Mouse (Mus musculus): ENCODE data around the gene Spc24. TPM values are rescaled to one million over a fixed set of nuclear protein-coding genes. Genes with fewer than 3 reads are reported as not detected.

The Spc24 gene
- polyA plus RNA-seq, 1 experiment from 2014 or later, result 160 TPM

DNA sequence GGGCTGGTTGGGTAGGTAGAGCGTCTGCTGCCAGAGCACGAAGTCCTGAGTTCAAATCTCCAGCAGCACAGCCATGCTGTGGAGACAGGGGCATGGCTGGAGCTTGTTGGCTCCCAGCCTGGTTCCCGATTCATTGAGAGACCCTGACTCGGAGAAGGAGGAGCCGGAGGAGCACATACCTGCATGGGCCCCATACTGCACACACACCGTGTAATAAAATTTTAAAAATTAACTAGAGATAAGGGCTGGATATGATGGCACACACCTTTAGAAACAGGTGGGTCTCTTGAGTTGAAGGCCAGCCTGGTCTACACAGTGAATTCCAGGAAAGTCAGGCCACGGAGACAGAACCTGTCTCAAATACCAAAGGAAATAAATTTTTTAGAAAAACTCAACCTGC, 26.1 kb downstream of the Spc24 start:
- peaks cover 7% of the 10 kb centered on the region for H3K4me1 ChIP-seq
- WGBS, result 94% methylated on average over 7 of the region's 7 CpGs
- no peak for DNase-seq (ENCODE audit: low spot score)
- no peak overlapping the region for H3K4me3 ChIP-seq
- no peak overlapping the region for H3K27ac ChIP-seq
- H3K27me3 ChIP-seq (ENCODE audit: insufficient read depth, poor library complexity, severe bottlenecking), result no peaks in the 10 kb centered on the region
- H3K36me3 ChIP-seq, result peaks cover 91% of the 10 kb centered on the region
- no peaks in the 10 kb centered on the region for H3K9me3 ChIP-seq

DNA sequence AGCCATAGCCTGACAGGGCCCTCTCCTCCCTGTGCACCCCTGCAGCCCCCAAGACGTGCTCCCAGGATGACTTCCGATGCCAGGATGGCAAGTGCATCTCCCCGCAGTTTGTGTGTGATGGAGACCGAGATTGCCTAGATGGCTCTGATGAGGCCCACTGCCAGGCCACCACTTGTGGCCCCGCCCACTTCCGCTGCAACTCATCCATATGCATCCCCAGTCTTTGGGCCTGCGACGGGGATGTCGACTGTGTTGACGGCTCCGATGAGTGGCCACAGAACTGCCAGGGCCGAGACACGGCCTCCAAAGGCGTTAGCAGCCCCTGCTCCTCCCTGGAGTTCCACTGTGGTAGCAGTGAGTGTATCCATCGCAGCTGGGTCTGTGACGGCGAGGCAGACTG, 26.7 kb downstream of the Spc24 start:
- WGBS, result 90% methylated on average over 17 of the region's 17 CpGs
- Histone ChIP-seq H3K9me3 (no peaks in the 10 kb centered on the region), H3K27ac (no peak overlapping the region), H3K4me1 (peaks cover 12% of the 10 kb centered on the region), H3K4me3 (no peak overlapping the region), H3K27me3 (ENCODE audit: insufficient read depth, poor library complexity, severe bottlenecking) (no peaks in the 10 kb centered on the region), H3K36me3 (peaks cover 91% of the 10 kb centered on the region)
- no peak for DNase-seq (ENCODE audit: low spot score)

DNA sequence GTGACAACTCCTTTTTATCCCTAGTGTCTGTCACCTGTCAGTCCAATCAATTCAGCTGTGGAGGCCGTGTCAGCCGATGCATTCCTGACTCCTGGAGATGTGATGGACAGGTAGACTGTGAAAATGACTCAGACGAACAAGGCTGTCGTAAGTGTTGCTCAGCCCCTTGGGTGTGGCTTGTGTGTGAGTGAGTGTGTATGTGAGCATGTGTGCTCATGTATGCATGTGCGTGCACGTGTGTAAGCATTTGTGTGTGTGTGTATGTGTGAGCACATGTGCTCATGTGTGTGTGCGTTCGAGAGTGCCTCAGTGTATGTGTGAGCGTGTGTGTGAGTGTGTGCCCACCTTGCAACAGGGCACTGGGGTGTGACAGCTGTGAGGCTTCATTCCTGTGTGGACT, 27.8 kb downstream of the Spc24 start:
- peaks cover 18% of the 10 kb centered on the region for H3K4me1 ChIP-seq
- DNase-seq (ENCODE audit: low spot score), result no peak
- 93% methylated on average over 9 of the region's 9 CpGs for WGBS
- H3K4me3 ChIP-seq, result no peak overlapping the region
- H3K27ac ChIP-seq, result no peak overlapping the region
- H3K27me3 ChIP-seq (ENCODE audit: insufficient read depth, poor library complexity, severe bottlenecking), result no peaks in the 10 kb centered on the region
- H3K36me3 ChIP-seq, result peaks cover 91% of the 10 kb centered on the region
- H3K9me3 ChIP-seq, result no peaks in the 10 kb centered on the region

- H3K36me3 ChIP-seq, result peaks cover 75% of the 10 kb centered on the region
- H3K4me1 ChIP-seq, result peaks cover 40% of the 10 kb centered on the region
- DNase-seq (ENCODE audit: low spot score), result no peak
- peak overlapping the region; percentile 29; the same call in 1 of the 2 replicates for H3K27ac ChIP-seq
- H3K27me3 ChIP-seq (ENCODE audit: insufficient read depth, poor library complexity, severe bottlenecking), result no peaks in the 10 kb centered on the region
- WGBS, result 63% methylated on average over 7 of the region's 7 CpGs
- no peaks in the 10 kb centered on the region for H3K9me3 ChIP-seq
- H3K4me3 ChIP-seq, result no peak overlapping the region
Observed at GRCm38 (mm10) chr9:21729264-21729663, 30.8 kb downstream of the Spc24 start.

- WGBS, result 85% methylated on average over 10 of the region's 10 CpGs
- Histone ChIP-seq H3K27ac (no peak overlapping the region), H3K9me3 (no peaks in the 10 kb centered on the region), H3K4me3 (no peak overlapping the region), H3K4me1 (peaks cover 40% of the 10 kb centered on the region), H3K27me3 (ENCODE audit: insufficient read depth, poor library complexity, severe bottlenecking) (no peaks in the 10 kb centered on the region), H3K36me3 (peaks cover 66% of the 10 kb centered on the region)
- DNase-seq (ENCODE audit: low spot score), result no peak
Observed at GRCm38 (mm10) chr9:21728261-21728832, 31.8 kb downstream of the Spc24 start.

GRCm38 (mm10) chr9:21726218-21726975, 33.7 kb downstream of the Spc24 start:
- no peak for DNase-seq (ENCODE audit: low spot score)
- Histone ChIP-seq H3K4me3 (peak overlapping the region; percentile 0; the same call in 1 of the 2 replicates), H3K4me1 (peaks cover 49% of the 10 kb centered on the region), H3K27me3 (ENCODE audit: insufficient read depth, poor library complexity, severe bottlenecking) (no peaks in the 10 kb centered on the region), H3K27ac (peak overlapping the region; percentile 63; the same call in 1 of the 2 replicates), H3K9me3 (no peaks in the 10 kb centered on the region), H3K36me3 (peaks cover 46% of the 10 kb centered on the region)
- WGBS, result 66% methylated on average over 14 of the region's 14 CpGs

- 64% methylated on average over 23 of the region's 23 CpGs for WGBS
- Histone ChIP-seq H3K27me3 (ENCODE audit: insufficient read depth, poor library complexity, severe bottlenecking) (no peaks in the 10 kb centered on the region), H3K4me3 (peak overlapping the region; percentile 77), H3K9me3 (no peaks in the 10 kb centered on the region), H3K36me3 (peaks cover 39% of the 10 kb centered on the region), H3K4me1 (peaks cover 55% of the 10 kb centered on the region), H3K27ac (peak overlapping the region; percentile 94)
- no peak for DNase-seq (ENCODE audit: low spot score)
Observed at GRCm38 (mm10) chr9:21725224-21726121, 34.6 kb downstream of the Spc24 start.

DNA sequence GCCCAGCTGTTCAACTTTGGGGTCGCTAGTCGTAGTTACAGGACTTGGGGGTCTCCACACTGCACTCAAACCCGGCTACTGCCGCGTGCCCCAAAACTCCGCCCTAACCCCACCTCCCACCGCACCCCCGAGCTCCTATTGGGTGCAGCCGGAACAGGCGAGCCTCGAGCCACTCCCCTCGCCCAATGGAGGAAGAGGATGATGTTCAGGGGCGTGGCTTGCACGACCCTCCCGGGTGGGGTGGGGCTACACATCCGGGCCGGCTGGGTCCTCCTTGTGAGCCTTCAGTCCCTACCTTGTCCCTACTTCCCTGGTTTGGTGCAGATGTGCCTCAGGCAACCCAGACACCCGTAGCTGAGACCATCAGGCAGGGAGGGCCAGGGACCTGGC, 36.0 kb downstream of the Spc24 start:
- peak overlapping the region; percentile 94 for H3K27ac ChIP-seq
- DNase-seq (ENCODE audit: low spot score), result peak; percentile 98
- H3K36me3 ChIP-seq, result peaks cover 33% of the 10 kb centered on the region
- H3K4me1 ChIP-seq, result peaks cover 50% of the 10 kb centered on the region
- H3K4me3 ChIP-seq, result peak overlapping the region; percentile 77
- WGBS, result under 1% methylated on average over 18 of the region's 18 CpGs
- H3K27me3 ChIP-seq (ENCODE audit: insufficient read depth, poor library complexity, severe bottlenecking), result no peaks in the 10 kb centered on the region
- no peaks in the 10 kb centered on the region for H3K9me3 ChIP-seq

DNA sequence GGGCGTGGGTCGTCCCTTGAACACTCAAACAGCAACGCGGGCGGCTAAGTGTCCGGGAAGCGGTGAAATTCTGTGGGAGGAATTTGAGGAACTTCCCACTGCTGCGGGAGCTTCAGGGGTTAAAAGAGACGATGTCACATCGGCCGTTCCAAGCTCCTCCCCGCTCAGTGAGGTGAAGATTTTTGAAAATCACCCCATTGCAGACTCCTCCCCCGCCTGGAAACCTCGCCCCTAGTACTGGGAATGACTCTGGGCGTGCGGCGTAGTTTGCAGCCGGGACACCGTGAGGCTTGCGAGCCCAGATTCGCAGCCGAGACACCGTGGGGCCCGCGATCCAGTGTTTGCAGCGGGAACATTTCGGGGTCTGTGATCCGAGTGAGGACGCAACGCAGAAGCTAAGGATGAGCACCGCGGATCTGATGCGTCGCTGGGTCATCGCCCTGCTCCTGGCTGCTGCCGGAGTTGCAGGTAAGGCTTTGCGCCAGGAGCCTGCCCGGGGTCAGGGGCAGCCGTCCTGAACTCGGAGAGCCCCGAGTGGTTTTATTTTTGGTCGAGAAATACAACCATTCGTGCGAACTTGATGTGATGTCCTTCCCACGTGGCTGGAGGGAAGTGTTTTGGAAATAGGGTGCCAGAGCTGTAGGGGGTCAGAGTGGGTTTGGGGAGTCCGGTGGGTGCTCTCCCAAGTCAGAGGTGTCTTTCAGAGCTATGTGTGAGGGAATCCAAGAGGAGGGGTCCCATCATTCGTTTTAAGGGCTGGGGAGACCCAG, 36.5 kb downstream of the Spc24 start, which contains the start of gene Ldlr:
Gene Ldlr, plus strand, starts transcription at position 107 of the 770 bp plus-strand sequence.
- under 1% methylated on average over 47 of the region's 47 CpGs for WGBS
- Histone ChIP-seq H3K4me3 (peak within 1 kb of the TSS; percentile 77), H3K4me1 (peaks cover 47% of the 10 kb centered on the region), H3K27ac (peak within 1 kb of the TSS; percentile 94), H3K36me3 (peaks cover 27% of the 10 kb centered on the region), H3K9me3 (no peaks in the 10 kb centered on the region), H3K27me3 (ENCODE audit: insufficient read depth, poor library complexity, severe bottlenecking) (no peaks in the 10 kb centered on the region)
- peak; percentile 96 for DNase-seq (ENCODE audit: low spot score)

- 0 out of 2 replicates have a peak, but pooled peaks cover 3% of the 10 kb centered on the region for H3K36me3 ChIP-seq
- H3K4me1 ChIP-seq, result peaks cover 33% of the 10 kb centered on the region
- WGBS, result 53% methylated on average over 2 of the region's 2 CpGs
- H3K27ac ChIP-seq, result peak overlapping the region; percentile 94
- H3K9me3 ChIP-seq, result no peaks in the 10 kb centered on the region
- no peak overlapping the region for H3K4me3 ChIP-seq
- no peaks in the 10 kb centered on the region for H3K27me3 ChIP-seq (ENCODE audit: insufficient read depth, poor library complexity, severe bottlenecking)
- DNase-seq (ENCODE audit: low spot score), result no peak
Observed at GRCm38 (mm10) chr9:21721036-21721435, 39.1 kb downstream of the Spc24 start.

DNA sequence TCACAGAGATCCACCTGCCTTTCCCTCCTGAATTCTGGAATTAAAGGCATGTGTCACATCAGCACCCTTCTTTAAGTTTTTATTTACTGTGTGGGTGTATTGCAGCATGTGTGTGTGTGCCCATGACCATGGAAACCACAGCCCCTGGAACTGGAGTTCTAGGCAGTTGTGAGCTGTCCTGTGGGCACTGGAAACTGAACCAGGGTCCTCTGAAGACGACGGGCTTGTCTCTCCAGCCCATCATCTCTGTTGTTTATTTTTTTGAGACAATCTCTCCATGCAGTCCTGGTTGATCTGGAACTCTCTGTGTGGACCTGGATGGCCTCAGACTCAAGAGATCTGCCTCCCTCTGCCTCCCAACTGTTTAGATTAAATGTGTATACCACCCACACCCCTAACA, 43.1 kb downstream of the Spc24 start:
- peaks cover 10% of the 10 kb centered on the region; the same call in 1 of the 2 replicates for H3K36me3 ChIP-seq
- H3K27me3 ChIP-seq (ENCODE audit: insufficient read depth, poor library complexity, severe bottlenecking), result no peaks in the 10 kb centered on the region
- H3K4me3 ChIP-seq, result no peak overlapping the region
- no peak for DNase-seq (ENCODE audit: low spot score)
- 66% methylated on average over 2 of the region's 2 CpGs for WGBS
- peaks cover 21% of the 10 kb centered on the region for H3K4me1 ChIP-seq
- no peaks in the 10 kb centered on the region for H3K9me3 ChIP-seq
- H3K27ac ChIP-seq, result no peak overlapping the region

- no peaks in the 10 kb centered on the region for H3K9me3 ChIP-seq
- H3K27me3 ChIP-seq (ENCODE audit: insufficient read depth, poor library complexity, severe bottlenecking), result no peaks in the 10 kb centered on the region
- WGBS, result 32% methylated on average over 4 of the region's 4 CpGs
- H3K4me1 ChIP-seq, result peaks cover 13% of the 10 kb centered on the region
- no peak overlapping the region for H3K4me3 ChIP-seq
- peaks cover 10% of the 10 kb centered on the region; the same call in 1 of the 2 replicates for H3K36me3 ChIP-seq
- peak; percentile 94 for DNase-seq (ENCODE audit: low spot score)
- H3K27ac ChIP-seq, result peak overlapping the region; percentile 79
Observed at GRCm38 (mm10) chr9:21715298-21715697, 44.8 kb downstream of the Spc24 start.

Data from heart, embryonic 10.5 days (tissue).